Mouse (Mus musculus) limb, embryonic 10.5 days (tissue): ENCODE measurements around the gene 2410131K14Rik. TPM values are rescaled to one million over a fixed set of nuclear protein-coding genes. Genes with fewer than 3 reads are reported as not detected.

ENCODE experiments used
- DNase-seq: peaks from one replicate; pipeline ENCODE4 v3.0.0-alpha.2; 2017; ENCODE audit warnings: low spot score
- H3K27ac ChIP-seq: fragments of 300-500 bp; sonication (generic); 2 replicates; pipeline ENCODE4 v1.5.1; 2016; ENCODE audit warnings: mild to moderate bottlenecking
- H3K27me3 ChIP-seq: fragments of 300-500 bp; sonication (generic); 2 replicates; pipeline ENCODE4 v1.6.1; 2016; ENCODE audit warnings: low read depth, mild to moderate bottlenecking; ENCODE audit not compliant: poor library complexity, severe bottlenecking
- H3K36me3 ChIP-seq: fragments of 300-500 bp; sonication (generic); 2 replicates; pipeline ENCODE4 v1.6.1; 2016; ENCODE audit warnings: mild to moderate bottlenecking, moderate library complexity
- H3K4me1 ChIP-seq: fragments of 300-500 bp; sonication (generic); 2 replicates; pipeline ENCODE4 v1.6.1; 2016
- H3K4me3 ChIP-seq: fragments of 300-500 bp; sonication (generic); 2 replicates; pipeline ENCODE4 v1.5.1; 2016; ENCODE audit warnings: mild to moderate bottlenecking, moderate library complexity
- H3K9me3 ChIP-seq: fragments of 300-500 bp; sonication (generic); replicated peaks from 2 replicates; pipeline ENCODE4 v1.6.1; 2016; ENCODE audit warnings: mild to moderate bottlenecking
- WGBS: fragments of 180-500 bp; shearing (Covaris S2); methylation state at CpG from one replicate; pipeline ENCODE4 v1.1.7; 2016; 5-methylcytosine and 5-hydroxymethylcytosine counted together
- polyA plus RNA-seq: library from polyadenylated mRNA; unstranded; fragments of >200 nt; fragmentation: Nextera tagmentation; extraction: Ambion mirVana; gene quantifications from 2 replicates; pipeline ENCODE4 v1.2.1, GENCODE M21; 2016

The 2410131K14Rik gene
- polyA plus RNA-seq, 1 experiment from 2014 or later = 13.7 TPM

DNA sequence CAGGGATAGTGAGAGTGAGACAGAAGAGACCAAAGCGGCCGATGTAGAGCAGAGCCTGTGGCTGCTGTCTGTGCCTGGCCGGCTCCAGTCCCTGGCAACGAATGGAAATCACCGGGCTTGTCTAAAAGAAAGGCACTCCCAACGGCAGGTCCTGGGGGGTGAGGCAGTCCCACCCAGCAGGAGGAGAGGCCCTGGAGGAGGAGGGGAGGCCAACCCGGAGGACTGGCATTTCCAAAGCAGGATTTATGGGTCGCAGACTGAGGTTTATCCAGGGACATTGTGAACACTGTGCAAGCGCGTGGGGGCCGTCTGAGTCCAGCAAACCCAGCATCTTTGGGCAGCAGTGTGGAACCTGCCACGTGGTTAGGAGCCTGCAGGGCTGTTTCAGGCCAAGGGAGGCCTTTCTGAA lies 52.3 kb downstream of the 2410131K14Rik start:
- H3K4me1 ChIP-seq = peaks cover 46% of the 10 kb centered on the region
- H3K27ac ChIP-seq = peak overlapping the region; percentile 25
- no peaks in the 10 kb centered on the region for H3K9me3 ChIP-seq
- peak; percentile 34 for DNase-seq
- H3K4me3 ChIP-seq = no peak overlapping the region
- H3K36me3 ChIP-seq = no peaks in the 10 kb centered on the region
- WGBS = 44% methylated on average over 12 of the region's 12 CpGs
- no peaks in the 10 kb centered on the region for H3K27me3 ChIP-seq

GRCm38 (mm10) chr5:118299720-118300400 lies 54.8 kb downstream of the 2410131K14Rik start:
- DNase-seq = no peak
- 89% methylated on average over 11 of the region's 11 CpGs for WGBS
- H3K4me1 ChIP-seq = peaks cover 31% of the 10 kb centered on the region

DNA sequence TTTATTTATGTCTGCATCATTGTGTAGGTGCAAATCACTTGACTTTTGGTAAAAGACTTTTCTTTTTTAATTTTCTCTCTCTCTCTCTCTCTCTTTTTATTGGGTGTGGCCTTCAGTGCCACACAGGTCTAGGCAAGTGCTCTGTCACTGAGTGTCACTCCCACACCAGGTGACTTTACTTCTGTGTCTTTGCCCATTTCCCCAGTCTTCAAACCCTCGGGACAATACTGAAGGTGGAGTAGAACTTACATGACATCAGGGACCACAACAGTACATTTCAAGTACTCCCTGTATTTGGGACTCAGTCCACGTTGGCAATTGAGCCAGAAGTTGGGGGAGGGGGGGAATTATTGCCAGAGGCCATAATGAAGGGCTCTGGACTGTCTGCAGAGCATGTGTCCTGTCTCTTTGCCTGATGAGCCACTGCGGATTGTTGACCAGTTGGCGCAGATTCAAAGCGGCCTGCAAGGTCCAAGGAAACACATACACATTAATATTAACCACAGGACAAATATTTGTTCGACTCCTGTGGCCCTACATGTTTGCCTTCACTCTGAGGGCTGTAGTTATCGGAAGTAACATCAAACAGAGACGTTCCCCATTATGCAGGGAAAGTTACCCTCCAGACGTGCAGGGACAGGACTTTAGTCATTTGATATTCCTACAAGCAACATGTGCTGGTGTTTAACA lies 57.6 kb downstream of the 2410131K14Rik start:
- H3K9me3 ChIP-seq = no peaks in the 10 kb centered on the region
- H3K27me3 ChIP-seq = no peaks in the 10 kb centered on the region
- 72% methylated on average over 9 of the region's 9 CpGs for WGBS
- no peak overlapping the region for H3K4me3 ChIP-seq
- H3K27ac ChIP-seq = no peak overlapping the region
- H3K4me1 ChIP-seq = peaks cover 12% of the 10 kb centered on the region; the same call in 1 of the 2 replicates
- no peak for DNase-seq
- H3K36me3 ChIP-seq = no peaks in the 10 kb centered on the region

More at GRCm38 (mm10) chr5:118299720-118300400, 54.8 kb downstream of the 2410131K14Rik start:
- H3K4me3 ChIP-seq = no peak overlapping the region
- no peaks in the 10 kb centered on the region for H3K27me3 ChIP-seq
- H3K36me3 ChIP-seq = no peaks in the 10 kb centered on the region
- no peak overlapping the region for H3K27ac ChIP-seq
- no peaks in the 10 kb centered on the region for H3K9me3 ChIP-seq

DNA sequence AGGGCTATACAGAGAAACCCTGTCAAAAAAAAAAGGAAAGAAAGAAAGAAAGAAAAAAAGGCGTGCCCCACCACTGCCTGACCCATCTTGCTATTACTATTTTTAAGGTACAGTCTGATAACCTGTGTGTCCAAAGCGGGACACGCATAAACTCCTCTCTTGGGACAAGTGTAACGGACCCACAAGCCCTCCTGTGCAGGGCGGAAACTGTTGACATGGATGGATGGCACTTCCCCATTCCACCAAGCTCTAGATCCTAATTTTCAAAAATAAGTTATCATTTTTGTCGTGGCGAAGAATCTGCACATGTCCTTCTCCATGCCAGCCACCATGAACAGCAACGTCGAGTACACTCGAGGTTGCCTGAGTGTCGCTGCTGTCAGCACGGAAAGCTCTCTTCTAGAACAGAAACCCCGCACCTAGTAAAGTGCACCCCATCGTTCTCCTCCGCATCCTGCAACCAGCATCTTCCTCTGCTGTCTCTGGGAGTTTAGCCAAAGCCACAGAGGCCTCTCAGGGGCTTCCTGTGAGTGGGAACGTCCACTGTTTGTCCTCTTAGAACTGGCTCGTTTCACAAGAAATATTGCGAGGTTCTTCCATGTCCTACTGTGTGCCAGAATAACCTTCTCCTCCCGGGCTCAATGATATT lies 60.1 kb downstream of the 2410131K14Rik start:
- DNase-seq = no peak
- H3K9me3 ChIP-seq = no peaks in the 10 kb centered on the region
- no peak overlapping the region for H3K4me3 ChIP-seq
- 91% methylated on average over 19 of the region's 19 CpGs for WGBS
- H3K27ac ChIP-seq = no peak overlapping the region
- 0 out of 2 replicates have a peak, but pooled peaks cover 4% of the 10 kb centered on the region for H3K4me1 ChIP-seq
- H3K27me3 ChIP-seq = no peaks in the 10 kb centered on the region
- no peaks in the 10 kb centered on the region for H3K36me3 ChIP-seq

- Histone ChIP-seq H3K27ac (no peak overlapping the region), H3K27me3 (no peaks in the 10 kb centered on the region; the same call in 1 of the 2 replicates), H3K4me3 (no peak overlapping the region), H3K4me1 (0 out of 2 replicates have a peak, but pooled peaks cover 3% of the 10 kb centered on the region), H3K36me3 (no peaks in the 10 kb centered on the region), H3K9me3 (no peaks in the 10 kb centered on the region)
- WGBS = 85% methylated on average over 6 of the region's 6 CpGs
- DNase-seq = no peak
Observed at GRCm38 (mm10) chr5:118310389-118310788, 65.4 kb downstream of the 2410131K14Rik start.

DNA sequence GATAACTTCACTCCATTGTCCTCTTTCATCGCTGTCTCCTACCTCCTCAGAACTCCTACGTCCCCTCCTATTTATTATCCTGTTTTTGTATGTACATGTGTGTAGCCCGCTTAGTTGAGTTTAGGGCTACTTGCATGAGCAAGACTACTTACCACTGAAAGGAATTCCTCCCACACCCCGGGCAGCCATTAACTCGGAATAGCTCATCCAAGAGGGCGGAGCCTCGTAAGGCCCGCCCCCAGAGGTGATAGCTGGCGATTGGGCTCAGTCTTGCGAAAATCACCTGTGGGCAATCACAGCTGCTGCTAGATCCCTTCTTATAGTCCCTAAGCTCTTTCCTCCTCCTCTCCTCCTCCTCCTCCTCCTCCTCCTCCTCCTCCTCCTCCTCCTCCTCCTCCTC lies 66.2 kb downstream of the 2410131K14Rik start:
- H3K4me3 ChIP-seq = no peak overlapping the region
- 59% methylated on average over 10 of the region's 10 CpGs for WGBS
- no peak for DNase-seq

GRCm38 (mm10) chr5:118313766-118314165 lies 68.7 kb downstream of the 2410131K14Rik start:
- Histone ChIP-seq H3K9me3 (no peaks in the 10 kb centered on the region), H3K36me3 (no peaks in the 10 kb centered on the region), H3K27ac (no peak overlapping the region), H3K27me3 (peaks cover 19% of the 10 kb centered on the region), H3K4me1 (peaks cover 23% of the 10 kb centered on the region), H3K4me3 (no peak overlapping the region)
- no peak for DNase-seq
- 88% methylated on average over 6 of the region's 6 CpGs for WGBS

More for the DNA sequence above, 66.2 kb downstream of the 2410131K14Rik start:
- Histone ChIP-seq H3K27me3 (no peaks in the 10 kb centered on the region; the same call in 1 of the 2 replicates), H3K36me3 (no peaks in the 10 kb centered on the region), H3K9me3 (no peaks in the 10 kb centered on the region), H3K4me1 (peaks cover 4% of the 10 kb centered on the region), H3K27ac (no peak overlapping the region)

Other genes with a start within 250 kb of the 2410131K14Rik start
- gene Tesc, start 217.5 kb upstream of the 2410131K14Rik start, polyA plus RNA-seq = 0.14 and 0.48 TPM in 2 replicates
- 36.8 and 37.9 TPM in 2 replicates for gene Fbxw8, start 89.8 kb upstream of the 2410131K14Rik start, polyA plus RNA-seq
- 0.03 TPM in 2 replicates for gene Hrk, start 80.6 kb upstream of the 2410131K14Rik start, polyA plus RNA-seq
- 4.9 and 5.5 TPM in 2 replicates for gene Rnft2, start 111 bp upstream of the 2410131K14Rik start, polyA plus RNA-seq